Mouse (Mus musculus): ENCODE results near the gene Fmnl2.

- no peak for TF ChIP-seq GATA1 (IDR thresholded peaks at IDR 0.05; ENCODE audit: low read length)
- TF ChIP-seq TAL1 (IDR thresholded peaks at IDR 0.05; ENCODE audit: low read length), result no peak
Measured at GRCm38 (mm10) chr2:52987035-52987434, 129.4 kb downstream of the Fmnl2 start.
